Mouse (Mus musculus): ENCODE measurements around the gene Ankdd1b. TPM values are rescaled to one million over a fixed set of nuclear protein-coding genes. Genes with fewer than 3 reads are reported as not detected.

Ankdd1b gene
- total RNA-seq, 2 experiments from 2014 or later, result 0.21 to 0.23 TPM

DNA sequence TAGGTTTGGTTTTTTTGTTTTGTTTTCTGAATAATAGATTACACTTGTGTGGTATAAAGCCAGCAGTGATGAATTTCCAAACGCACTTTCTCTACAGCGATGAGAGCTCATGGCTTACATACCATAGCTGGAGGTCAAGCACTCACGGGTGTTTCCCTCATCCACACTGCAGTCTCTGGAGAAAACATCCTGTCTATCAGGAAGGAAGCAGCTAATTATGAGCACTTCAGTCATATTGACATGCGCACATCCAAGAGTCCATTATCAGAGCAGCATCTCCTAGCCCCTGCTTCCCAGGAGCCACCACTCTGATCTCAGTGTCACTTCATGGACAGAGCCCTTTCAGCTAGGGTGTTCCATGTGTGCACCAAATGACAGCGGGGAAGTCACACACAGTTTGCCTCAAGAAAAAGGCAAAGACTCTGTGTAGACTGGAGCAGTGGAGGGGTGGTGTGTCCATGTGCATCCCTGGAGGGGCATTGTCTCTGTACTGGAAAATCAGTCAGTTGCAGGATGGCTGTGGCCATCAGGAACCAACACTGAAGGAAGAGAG lies 53.7 kb downstream of the Ankdd1b start:
- intact Hi-C loops (cut with DNase I), result no loop called here

DNA sequence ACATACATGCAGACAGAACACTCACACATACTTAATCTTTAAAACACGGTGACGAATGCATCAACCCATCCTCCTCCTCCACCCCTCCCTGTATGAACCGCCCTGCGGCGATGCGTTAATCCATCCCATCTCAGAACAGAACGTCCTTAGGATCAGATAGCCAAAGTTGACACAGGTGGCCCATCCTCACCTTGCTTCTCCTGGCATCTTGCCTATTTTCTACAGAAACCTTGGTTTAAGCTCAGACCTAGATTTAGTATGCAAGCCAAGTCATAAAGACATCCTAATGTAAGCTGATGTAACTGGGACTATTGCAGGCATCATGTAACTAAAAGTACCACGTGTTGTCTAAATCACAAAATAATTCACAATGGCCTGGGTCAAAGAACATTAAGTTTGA lies 54.6 kb downstream of the Ankdd1b start:
- DNase-seq (ENCODE audit: low spot score in 2 of 2), result no peak
- intact Hi-C loops (cut with DNase I), result no loop called here

More for the DNA sequence above, 53.7 kb downstream of the Ankdd1b start:
- DNase-seq (ENCODE audit: low spot score in 2 of 2), result no peak

DNA sequence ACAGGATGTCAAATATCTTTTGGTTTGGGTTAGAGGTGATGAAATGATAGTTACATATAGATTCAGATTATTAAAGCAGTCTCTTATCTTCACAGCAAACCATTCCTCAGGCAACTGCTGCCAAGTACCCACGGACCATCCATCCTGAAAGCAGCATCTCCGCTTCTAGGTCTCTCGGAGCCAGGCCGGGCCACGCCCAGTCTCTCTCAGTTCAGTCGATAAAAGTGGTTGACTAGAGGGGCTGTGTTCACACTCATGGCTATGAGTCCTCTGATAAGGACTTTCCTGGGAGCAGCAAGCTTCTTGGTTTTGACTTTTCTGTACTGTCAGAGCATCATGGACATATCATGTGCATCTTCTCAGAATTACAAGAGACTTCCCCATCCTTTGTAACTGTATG lies 56.6 kb downstream of the Ankdd1b start:
- intact Hi-C loops (cut with DNase I), result no loop called here
- no peak for DNase-seq (ENCODE audit: low spot score in 2 of 2)

- no peak for DNase-seq (ENCODE audit: low spot score in 2 of 2)
- intact Hi-C loops (cut with DNase I), result no loop called here
These were observed 62.2 kb downstream of the Ankdd1b start for GRCm38 (mm10) chr13:96408786-96409185.

- DNase-seq (ENCODE audit: low spot score in 2 of 2), result peak in 1 of 2 experiments; percentile 39
- intact Hi-C loops (cut with DNase I), result no loop called here
These were observed 64.0 kb downstream of the Ankdd1b start for GRCm38 (mm10) chr13:96407040-96407439.

GRCm38 (mm10) chr13:96405518-96405917 lies 65.5 kb downstream of the Ankdd1b start:
- peak in 1 of 2 experiments; percentile 80 for DNase-seq (ENCODE audit: low spot score in 2 of 2)
- intact Hi-C loops (cut with DNase I), result no loop called here

DNA sequence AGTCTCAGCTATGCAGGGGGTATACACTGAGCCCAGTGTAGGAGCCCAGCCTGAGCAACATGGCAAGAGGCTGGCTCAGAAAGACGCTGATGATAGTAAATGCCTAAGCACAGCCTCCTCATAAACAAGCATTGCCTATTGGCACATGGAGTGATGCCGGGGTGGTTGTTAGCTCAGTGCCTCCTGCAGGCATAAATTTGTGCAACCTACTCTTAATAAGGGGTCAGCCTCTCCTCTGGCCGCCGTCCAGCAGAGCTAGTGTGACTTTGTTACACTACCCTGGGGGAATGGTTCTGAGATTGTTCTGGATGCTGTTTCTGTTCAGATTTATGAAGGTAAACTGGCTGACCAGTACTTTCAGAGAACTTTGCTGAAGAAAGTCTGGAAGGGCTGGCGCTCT lies 69.7 kb downstream of the Ankdd1b start:
- intact Hi-C loops (cut with DNase I), result no loop called here
- DNase-seq (ENCODE audit: low spot score in 2 of 2), result no peak

DNA sequence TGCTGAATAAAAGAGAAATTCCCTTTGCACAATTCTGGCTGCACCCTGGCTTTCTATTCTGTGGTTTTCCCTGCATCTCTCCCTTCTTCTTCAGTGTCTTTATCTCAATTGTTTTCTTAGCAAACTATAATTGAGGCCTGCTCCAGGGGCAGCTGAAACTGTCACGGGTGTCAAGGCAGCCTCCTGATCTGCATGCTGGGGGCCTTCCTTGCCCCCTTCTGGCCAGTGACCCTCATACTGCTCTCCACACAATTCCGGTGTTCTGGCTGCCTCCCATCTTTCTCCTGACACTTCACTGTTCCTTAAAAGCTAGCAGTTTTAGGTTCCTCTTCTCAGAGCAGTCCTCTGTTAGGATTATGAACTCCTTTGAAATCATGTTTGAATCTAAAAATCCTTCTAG lies 81.7 kb downstream of the Ankdd1b start:
- no peak for DNase-seq (ENCODE audit: low spot score in 2 of 2)
- intact Hi-C loops (cut with DNase I), result loop anchor here (5.0 kb wide), 1 partner anchor 257 kb away; the partner anchor contains the start of gene Sv2c

DNA sequence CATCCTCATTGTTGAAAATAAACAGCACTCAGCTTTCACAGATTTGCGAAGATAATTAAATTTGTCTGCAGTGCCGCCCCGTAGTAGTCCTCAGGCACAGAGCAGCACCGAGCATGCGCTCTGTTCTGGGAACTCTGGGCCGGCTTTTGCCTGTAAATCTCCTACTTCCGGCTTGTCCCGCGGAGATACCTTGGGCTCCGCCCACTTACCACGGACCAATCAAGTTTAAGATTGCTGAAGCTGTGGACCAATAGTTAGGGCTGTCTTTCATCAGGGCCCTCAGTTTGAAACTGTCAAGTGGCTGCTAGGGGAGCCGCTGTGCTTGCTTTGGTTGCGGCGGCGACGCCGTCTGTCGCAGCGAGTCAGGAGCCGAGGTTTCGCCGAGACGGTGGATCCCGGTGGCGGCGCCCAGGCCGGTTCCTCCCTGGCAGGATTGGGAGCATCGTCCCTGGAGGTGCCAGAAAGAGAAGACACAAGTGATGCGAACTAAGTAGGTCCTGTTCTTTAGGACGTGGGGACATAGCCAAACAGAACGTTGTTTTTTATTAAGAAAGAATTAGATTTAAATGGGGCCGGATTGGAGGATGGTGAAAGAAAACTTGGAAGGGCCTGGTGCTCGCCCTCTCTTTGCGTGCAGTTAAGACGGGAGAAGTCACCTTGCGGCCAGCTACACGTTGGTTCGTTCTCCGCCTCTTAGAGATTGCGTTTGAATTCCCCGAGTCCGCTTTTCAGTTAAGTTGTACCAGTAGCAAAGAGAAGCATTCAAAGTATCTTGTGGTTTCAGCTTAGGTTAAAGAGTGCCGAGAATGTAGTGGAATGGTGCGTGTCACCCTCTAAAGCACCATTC lies 82.7 kb downstream of the Ankdd1b start, which contains the start of gene Poc5:
Poc5 (plus strand) TSS at position 253 of the 847 bp plus-strand sequence.
- intact Hi-C loops (cut with DNase I), result loop anchor here (5.0 kb wide), 1 partner anchor 256 kb away; the partner anchor contains the start of gene Sv2c
- DNase-seq (ENCODE audit: low spot score in 2 of 2), result peak; percentile 100

DNA sequence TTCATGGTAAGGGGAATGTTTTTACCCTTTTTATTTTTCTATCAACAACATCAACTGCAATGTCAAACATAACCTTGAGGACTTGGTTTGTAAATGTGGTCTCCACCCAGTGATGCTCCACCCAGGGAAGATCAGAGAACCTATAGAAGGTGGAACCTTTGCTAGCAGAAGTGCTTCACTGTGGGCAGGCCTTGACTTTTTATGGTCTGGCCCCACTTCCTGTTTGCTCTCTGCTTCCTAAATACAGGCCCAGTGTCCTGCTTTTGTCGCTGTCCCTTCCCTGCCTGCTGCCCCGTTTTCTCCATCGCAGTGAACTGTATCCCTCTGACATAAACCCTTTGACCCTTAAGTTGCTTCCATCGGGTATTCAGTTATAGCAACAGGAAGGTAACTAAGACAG lies 93.1 kb downstream of the Ankdd1b start:
- intact Hi-C loops (cut with DNase I), result no loop called here
- DNase-seq (ENCODE audit: low spot score in 2 of 2), result no peak

- no peak for DNase-seq (ENCODE audit: low spot score in 2 of 2)
- intact Hi-C loops (cut with DNase I), result no loop called here
These were observed 94.1 kb downstream of the Ankdd1b start for GRCm38 (mm10) chr13:96376871-96377270.

GRCm38 (mm10) chr13:96375519-96375918 lies 95.5 kb downstream of the Ankdd1b start:
- intact Hi-C loops (cut with DNase I), result loop anchor here (2.0 kb wide), 1 partner anchor 345 kb away; no protein-coding TSS in a partner anchor
- DNase-seq (ENCODE audit: low spot score in 2 of 2), result no peak

Other genes starting within 250 kb of the Ankdd1b start
- 10 to 100 TPM; 32.4 to 33.9 TPM for gene Poc5, start 82.9 kb downstream of the Ankdd1b start, total RNA-seq (2021)
- gene Gm17622, start 19.5 kb upstream of the Ankdd1b start, total RNA-seq (2021), result not detected
- 10 to 100 TPM in 1 of 2 experiments, 1 to 10 TPM in 1; 9.0 to 12.9 TPM for gene Polk, start 71.4 kb upstream of the Ankdd1b start, total RNA-seq (2021)
- 10 to 100 TPM; 62.3 to 63.7 TPM for gene Col4a3bp, start 71.4 kb upstream of the Ankdd1b start, total RNA-seq (2021)
- gene Hmgcr, start 199.7 kb upstream of the Ankdd1b start, total RNA-seq (2021), result 100 to 1,000 TPM; 165 to 168 TPM

All from left cerebral cortex, postnatal 25 days (tissue).